Mouse (Mus musculus): Measurements from ENCODE around the gene Akt1s1.
A peak's percentile ranks its signal among the peaks of the same experiment; 100 is the strongest.

Gene Akt1s1

GRCm38 (mm10) chr7:44848561-44849415, at the start of gene Akt1s1, which contains the start of gene Tbc1d17:
Gene Akt1s1 (plus strand): TSS chr7:44848991.
Gene Tbc1d17 (minus strand): TSS chr7:44849079.
- DNase-seq (ENCODE audit: extremely low spot score, low read depth, low spot score): peak; percentile 98

GRCm38 (mm10) chr7:44808927-44809326, 39.9 kb upstream of the Akt1s1 start:
- DNase-seq (ENCODE audit: extremely low spot score, low read depth, low spot score): no peak

- no peak for DNase-seq (ENCODE audit: extremely low spot score, low read depth, low spot score)
Measured at GRCm38 (mm10) chr7:44809466-44809865, 39.3 kb upstream of the Akt1s1 start.

- no peak for DNase-seq (ENCODE audit: extremely low spot score, low read depth, low spot score)
Measured at GRCm38 (mm10) chr7:44810365-44810764, 38.4 kb upstream of the Akt1s1 start.

DNA sequence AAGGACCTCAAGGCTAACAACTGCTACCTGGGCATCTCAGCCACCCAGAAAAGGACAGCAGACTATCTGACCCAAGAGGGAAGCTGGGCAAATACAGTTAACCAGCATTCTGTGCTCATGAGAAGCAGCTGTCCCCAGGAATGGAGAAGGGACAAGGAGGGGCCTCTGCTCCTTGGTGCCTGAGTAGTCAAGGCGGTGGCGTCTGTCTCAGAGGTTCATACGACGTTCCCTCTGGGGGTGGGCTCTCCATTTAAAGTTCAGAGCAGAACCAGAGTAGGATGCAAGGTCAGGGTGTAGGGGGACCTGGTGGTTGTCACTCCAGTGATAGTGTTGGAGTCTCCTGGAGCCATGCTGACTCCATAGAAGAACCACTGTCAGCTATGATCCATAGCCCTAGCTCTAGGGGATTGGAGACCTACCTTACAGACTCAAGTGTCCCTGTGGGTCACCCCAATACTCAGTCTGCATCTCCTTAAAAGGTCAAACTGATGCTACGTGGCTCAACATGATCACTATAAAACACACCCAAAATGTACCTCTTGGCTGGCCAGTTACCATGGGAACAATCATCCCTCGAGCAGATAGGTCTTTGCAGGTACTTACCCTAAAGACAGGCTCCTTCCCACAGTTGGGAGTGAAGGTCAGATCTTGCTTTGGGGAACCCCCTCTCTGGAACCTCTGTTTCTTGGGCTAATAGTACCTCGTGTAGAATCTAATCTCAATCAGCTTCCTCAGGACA, 37.8 kb upstream of the Akt1s1 start:
- DNase-seq (ENCODE audit: extremely low spot score, low read depth, low spot score): no peak

DNA sequence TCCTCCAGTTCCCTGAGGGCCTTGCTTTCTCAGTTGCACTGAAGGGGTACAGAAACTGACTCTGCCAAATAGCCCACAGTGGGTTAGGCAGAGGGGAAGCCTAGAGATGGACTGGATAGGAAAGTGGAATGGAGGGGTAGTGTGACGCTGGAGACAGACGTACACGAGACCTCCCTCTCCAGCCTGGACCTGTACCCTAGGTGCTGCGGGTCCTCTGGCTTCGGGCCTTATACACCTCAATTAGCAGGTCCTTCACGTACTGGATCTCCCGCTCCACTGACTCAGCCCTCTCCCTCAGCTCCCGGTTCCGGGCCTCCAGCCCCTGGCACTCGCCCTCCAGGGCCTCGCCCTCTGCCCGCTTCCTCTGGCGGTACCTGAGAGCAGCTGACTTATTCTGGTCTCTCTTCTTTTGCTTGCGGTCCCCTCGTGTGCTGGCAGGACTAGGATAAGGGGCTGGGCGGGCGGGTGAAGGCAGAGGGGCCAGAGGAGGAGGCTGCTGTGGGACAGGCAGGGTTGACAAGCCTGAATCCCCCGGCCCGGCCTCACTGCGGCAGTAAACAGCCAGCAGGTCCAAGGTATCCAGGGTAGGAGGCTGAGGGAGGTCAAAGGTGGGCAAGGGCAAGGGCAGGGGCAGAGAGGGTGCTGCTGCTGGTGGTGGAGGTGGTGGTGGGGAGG, 36.0 kb upstream of the Akt1s1 start:
- DNase-seq (ENCODE audit: extremely low spot score, low read depth, low spot score): no peak

DNA sequence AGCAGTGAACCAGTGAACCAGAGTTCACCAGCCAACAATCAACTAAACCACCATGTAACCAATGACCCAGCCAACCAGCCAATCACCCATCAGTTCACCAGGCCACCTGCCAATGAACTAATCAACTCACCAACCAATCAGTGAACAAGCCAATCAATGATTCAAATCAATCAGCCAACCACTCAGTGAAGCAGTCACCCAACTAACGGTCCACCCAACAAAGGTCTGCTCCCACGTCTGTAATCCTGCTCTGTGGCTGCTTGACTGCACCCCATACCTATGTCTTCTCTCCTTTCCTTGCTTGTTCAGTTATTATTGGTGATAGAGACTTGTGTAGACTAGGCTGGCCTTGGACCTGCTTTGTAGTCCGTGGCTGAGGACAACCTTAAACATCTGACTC, 34.8 kb upstream of the Akt1s1 start:
- DNase-seq (ENCODE audit: extremely low spot score, low read depth, low spot score): no peak

- DNase-seq (ENCODE audit: extremely low spot score, low read depth, low spot score): no peak
Measured at GRCm38 (mm10) chr7:44814423-44814822, 34.4 kb upstream of the Akt1s1 start.

GRCm38 (mm10) chr7:44814952-44815553, 33.7 kb upstream of the Akt1s1 start:
- no peak for DNase-seq (ENCODE audit: extremely low spot score, low read depth, low spot score)

DNA sequence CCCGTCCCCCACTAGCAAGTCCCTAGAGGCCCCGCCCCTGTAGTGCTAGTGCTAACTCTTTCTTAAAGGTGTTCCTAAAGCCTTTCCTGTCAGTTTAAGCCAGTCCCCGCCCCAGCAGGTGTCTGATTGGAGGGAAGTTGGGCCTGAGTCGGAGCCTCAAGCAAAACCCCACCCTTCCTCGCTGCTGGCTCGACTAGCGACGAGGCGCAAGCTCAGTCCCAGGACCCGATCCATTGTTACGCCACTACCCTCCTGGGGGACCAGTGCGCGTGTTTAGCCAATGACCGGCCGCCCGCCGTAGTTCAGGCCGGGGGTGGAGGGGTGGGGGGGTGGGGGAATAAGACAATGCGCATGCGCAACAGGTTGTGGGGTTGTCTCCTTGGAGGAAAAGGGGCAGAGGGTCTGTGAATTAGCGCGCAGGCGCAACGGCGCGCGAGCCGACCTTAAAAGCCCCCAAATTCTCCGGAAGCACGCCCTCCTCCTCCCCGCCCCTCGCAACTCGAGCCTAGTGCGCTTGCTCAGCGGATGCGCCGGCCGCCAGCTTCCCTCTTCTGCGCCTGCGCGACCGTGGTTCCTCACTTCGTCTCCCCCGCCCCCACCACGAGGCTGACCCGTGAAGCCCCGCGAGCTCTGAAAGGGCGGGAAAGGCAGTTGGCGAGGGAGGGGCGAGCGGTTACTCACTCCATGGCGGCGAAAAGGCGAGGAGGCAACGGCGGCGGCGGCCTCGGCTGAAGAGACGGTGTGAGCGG, 32.9 kb upstream of the Akt1s1 start, which contains the start of the genes Nup62 and Il4i1:
TSS of gene Nup62 (plus strand) at position 368 of the 749 bp plus-strand sequence.
TSS of gene Il4i1 (plus strand) at position 667 of the 749 bp plus-strand sequence.
- peak; percentile 98 for DNase-seq (ENCODE audit: extremely low spot score, low read depth, low spot score)

DNA sequence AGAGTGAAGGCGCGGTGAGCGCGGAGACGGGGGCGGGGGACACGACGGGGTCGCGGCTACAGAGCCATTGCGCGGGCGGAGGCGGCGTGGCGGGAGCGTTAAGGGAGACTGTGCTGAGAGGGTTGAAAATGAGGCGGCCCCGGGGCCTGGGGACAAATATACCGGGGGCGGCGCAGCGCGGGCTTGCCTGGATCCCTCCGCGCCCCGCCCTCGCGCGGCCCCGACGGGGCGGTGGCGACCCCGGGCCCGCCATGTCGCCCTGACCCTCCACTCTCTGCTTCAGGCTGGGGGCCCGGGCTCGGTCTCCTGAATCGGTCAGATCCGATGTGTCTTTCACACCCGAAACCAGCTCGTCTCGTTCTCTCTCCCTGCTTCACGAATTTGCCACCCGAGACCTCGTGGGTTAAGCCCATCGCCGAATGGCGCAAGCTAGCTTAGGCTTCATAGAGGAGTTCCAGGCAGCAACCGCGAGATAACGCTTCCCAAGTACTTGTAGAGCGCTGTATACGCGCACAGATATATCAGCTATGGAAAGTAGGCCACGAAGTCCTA, 32.2 kb upstream of the Akt1s1 start, which contains the start of gene Atf5:
TSS of gene Atf5 (minus strand) at position 189 of the 552 bp plus-strand sequence.
- no peak for DNase-seq (ENCODE audit: extremely low spot score, low read depth, low spot score)

DNA sequence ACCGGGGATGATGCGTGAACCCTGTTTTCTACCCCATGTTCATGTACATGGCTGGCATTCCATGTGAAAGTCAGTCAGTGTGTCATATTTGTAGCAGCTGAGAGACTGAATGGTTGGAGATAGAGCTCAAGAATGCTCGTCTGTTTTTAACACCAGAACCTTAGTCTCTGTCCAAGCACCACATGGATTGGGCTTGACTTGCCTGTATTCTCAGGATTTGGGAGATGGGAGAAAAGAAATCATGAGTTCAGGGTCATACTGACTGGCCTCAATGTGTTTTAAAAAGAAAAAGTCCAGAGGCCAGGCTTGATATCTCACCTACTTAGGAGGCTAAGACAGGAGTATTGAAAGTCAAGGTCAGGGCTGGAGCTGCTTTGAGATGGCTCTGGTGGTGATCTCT, 31.4 kb upstream of the Akt1s1 start:
- DNase-seq (ENCODE audit: extremely low spot score, low read depth, low spot score): no peak

GRCm38 (mm10) chr7:44818164-44818563, 30.6 kb upstream of the Akt1s1 start:
- no peak for DNase-seq (ENCODE audit: extremely low spot score, low read depth, low spot score)

- no peak for DNase-seq (ENCODE audit: extremely low spot score, low read depth, low spot score)
Measured at GRCm38 (mm10) chr7:44818751-44819235, 30.0 kb upstream of the Akt1s1 start.

GRCm38 (mm10) chr7:44819391-44819790, 29.4 kb upstream of the Akt1s1 start:
- DNase-seq (ENCODE audit: extremely low spot score, low read depth, low spot score): no peak

DNA sequence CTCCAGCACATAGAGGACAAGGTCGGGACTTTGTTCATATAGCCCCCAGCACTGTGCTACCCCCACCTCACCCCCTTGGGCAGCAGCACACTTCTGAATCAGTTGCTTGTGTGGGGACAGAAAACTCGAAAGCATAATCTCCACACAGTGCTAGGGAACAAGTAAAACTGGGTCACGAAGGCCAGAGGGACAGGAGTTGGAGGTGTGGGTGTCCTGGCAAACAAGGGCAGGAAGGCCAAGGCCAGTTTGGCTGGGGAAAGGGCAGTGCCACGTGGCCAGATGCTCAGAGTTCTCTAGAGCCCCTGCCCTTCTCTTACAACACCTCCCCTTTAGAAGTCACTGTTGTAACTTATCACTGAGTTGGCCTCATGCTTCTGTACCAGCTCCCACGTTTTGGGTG, 28.9 kb upstream of the Akt1s1 start:
- DNase-seq (ENCODE audit: extremely low spot score, low read depth, low spot score): no peak

GRCm38 (mm10) chr7:44820525-44820924, 28.3 kb upstream of the Akt1s1 start:
- no peak for DNase-seq (ENCODE audit: extremely low spot score, low read depth, low spot score)

DNA sequence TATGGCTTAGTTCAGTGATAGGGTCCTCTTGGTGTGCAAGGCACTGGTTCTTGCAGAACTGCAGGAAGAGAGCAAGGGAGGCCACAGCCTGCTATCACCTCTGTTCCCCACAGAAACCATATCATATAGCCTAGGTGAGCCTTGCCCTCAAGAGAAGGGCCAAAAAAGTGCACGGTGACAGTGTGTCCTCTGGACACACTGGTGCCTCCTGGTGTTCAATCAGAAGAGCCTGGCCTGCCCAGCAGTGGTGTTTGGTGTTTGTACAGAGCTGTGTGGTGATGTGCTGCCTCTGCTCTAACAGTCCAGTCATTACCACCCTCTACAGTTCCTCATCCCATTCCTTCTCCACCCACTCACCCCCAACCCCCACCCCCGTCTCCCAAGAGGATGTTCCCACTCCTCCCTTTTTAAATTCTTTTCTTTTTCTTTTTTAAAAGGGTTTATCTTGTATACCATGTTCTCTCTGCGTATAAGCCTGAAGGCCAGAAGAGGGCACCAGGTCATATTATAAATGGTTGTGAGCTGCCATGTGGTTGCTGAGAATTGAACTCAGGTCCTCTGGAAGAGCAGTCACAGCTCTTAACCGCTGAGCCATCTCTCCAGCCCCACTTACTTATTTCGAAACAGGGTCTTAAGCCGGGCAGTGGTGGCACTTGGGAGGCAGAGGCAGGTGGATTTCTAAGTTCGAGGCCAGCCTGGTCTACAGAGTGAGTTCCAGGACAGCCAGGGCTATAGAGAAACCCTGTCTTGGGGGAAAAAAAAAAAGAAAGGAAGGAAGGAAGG, 26.9 kb upstream of the Akt1s1 start:
- no peak for DNase-seq (ENCODE audit: extremely low spot score, low read depth, low spot score)

DNA sequence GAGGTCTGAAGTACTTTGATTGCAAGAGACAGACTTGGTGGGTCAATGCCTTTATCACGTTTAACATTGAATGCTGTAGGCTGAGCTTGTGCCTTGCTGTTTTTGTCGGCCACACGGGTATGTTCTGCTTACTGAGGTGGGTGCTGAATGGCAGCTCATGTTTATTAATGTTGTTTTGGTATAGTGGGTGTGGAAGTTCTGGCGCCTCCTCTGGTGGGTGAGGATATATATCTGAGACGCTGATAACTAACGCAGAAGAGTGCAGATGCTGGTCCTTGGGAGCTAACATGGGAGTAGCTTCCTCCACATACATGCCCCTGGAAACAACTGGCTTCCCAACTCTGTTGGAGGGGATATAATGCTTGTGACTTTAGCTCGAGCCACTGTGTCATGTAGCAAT, 25.4 kb upstream of the Akt1s1 start:
- DNase-seq (ENCODE audit: extremely low spot score, low read depth, low spot score): no peak
